Mouse (Mus musculus): ENCODE measurements around the gene Dapk1.

Gene Dapk1

GRCm38 (mm10) chr13:60696741-60697140, 95.0 kb downstream of the Dapk1 start:
- DNase-seq = no peak

GRCm38 (mm10) chr13:60698021-60698420, 96.3 kb downstream of the Dapk1 start:
- peak in 1 of 2 experiments; percentile 28 for DNase-seq

- DNase-seq = peak; percentile 82 to 90
Observed at GRCm38 (mm10) chr13:60701671-60702171, 100.0 kb downstream of the Dapk1 start.

GRCm38 (mm10) chr13:60707541-60708468, 106.1 kb downstream of the Dapk1 start:
- no peak for DNase-seq

GRCm38 (mm10) chr13:60709136-60709535, 107.4 kb downstream of the Dapk1 start:
- no peak for DNase-seq

- DNase-seq = no peak
Observed at GRCm38 (mm10) chr13:60710963-60711362, 109.2 kb downstream of the Dapk1 start.

- DNase-seq = no peak
Observed at GRCm38 (mm10) chr13:60713537-60713936, 111.8 kb downstream of the Dapk1 start.

GRCm38 (mm10) chr13:60716107-60716506, 114.4 kb downstream of the Dapk1 start:
- no peak for DNase-seq

- peak in 1 of 2 experiments; percentile 29 for DNase-seq
Observed at GRCm38 (mm10) chr13:60717421-60717820, 115.7 kb downstream of the Dapk1 start.

GRCm38 (mm10) chr13:60719581-60719980, 117.8 kb downstream of the Dapk1 start:
- peak; percentile 39 to 73 for DNase-seq

- peak; percentile 63 to 80 for DNase-seq
Observed at GRCm38 (mm10) chr13:60722763-60723162, 121.0 kb downstream of the Dapk1 start.

GRCm38 (mm10) chr13:60728276-60729054, 126.7 kb downstream of the Dapk1 start:
- DNase-seq = no peak

GRCm38 (mm10) chr13:60729055-60729402, 127.3 kb downstream of the Dapk1 start:
- no peak for DNase-seq

- DNase-seq = no peak
Observed at GRCm38 (mm10) chr13:60730587-60730986, 128.8 kb downstream of the Dapk1 start.

GRCm38 (mm10) chr13:60731001-60731400, 129.3 kb downstream of the Dapk1 start:
- DNase-seq = peak in 1 of 2 experiments; percentile 38

- no peak for DNase-seq
Observed at GRCm38 (mm10) chr13:60735306-60735705, 133.6 kb downstream of the Dapk1 start.

- DNase-seq = peak; percentile 56 to 84
Observed at GRCm38 (mm10) chr13:60736421-60737105, 134.8 kb downstream of the Dapk1 start.

GRCm38 (mm10) chr13:60737632-60738324, 136.0 kb downstream of the Dapk1 start:
- peak; percentile 94 to 95 for DNase-seq

- peak; percentile 77 to 85 for DNase-seq
Observed at GRCm38 (mm10) chr13:60738429-60738828, 136.7 kb downstream of the Dapk1 start.

GRCm38 (mm10) chr13:60740248-60740647, 138.5 kb downstream of the Dapk1 start:
- no peak for DNase-seq

- DNase-seq = no peak
Observed at GRCm38 (mm10) chr13:60742611-60743010, 140.9 kb downstream of the Dapk1 start.

GRCm38 (mm10) chr13:60743381-60744077, 141.8 kb downstream of the Dapk1 start:
- DNase-seq = no peak
